Mouse (Mus musculus): ENCODE measurements around the gene Sva.

The Sva gene

DNA sequence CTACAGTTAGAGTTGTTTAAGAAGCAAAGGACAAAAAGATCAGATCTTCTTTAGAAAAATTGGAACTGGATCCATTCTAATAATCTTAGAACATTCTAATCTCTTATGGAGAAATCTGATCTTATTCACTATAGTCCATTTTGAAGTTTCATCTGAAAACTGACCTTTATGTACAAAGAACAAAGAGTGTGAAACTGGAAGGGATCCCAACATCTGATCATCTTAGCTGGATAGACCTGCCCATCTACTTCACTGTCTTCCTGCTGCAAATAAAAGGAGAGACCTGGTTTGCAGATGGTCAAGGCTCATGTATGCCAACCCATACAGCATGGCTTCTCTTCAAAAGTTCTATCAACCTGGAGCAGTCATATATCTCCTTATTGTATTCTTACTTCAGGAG, at the start of gene Sva:
Sva (plus strand) TSS at position 301 of the 400 bp plus-strand sequence.
- no peak for DNase-seq (ENCODE audit: low read depth, low spot score)

All from forelimb bud, embryonic 11.5 days (tissue).